Mouse (Mus musculus): Measurements from ENCODE around the gene Ctbp2. TPM values are rescaled to one million over a fixed set of nuclear protein-coding genes. Genes with fewer than 3 reads are reported as not detected.

Gene Ctbp2
- polyA plus RNA-seq, 1 experiment from 2014 or later: 42.7 TPM

- Histone ChIP-seq H3K4me3 (ENCODE audit: low read depth, low read length) (no peak overlapping the region), H3K36me3 (ENCODE audit: control insufficient read depth, insufficient read depth, low read length) (peaks cover 4% of the 10 kb centered on the region; the same call in 1 of the 2 replicates), H3K9me3 (ENCODE audit: control insufficient read depth, low read length) (no peaks in the 10 kb centered on the region), H3K9ac (ENCODE audit: low read depth, low read length) (no peak overlapping the region), H3K4me2 (no peak overlapping the region), H3K4me1 (replicated peaks; ENCODE audit: control insufficient read depth, insufficient read depth, low read length) (peaks cover 10% of the 10 kb centered on the region), H3K27me3 (replicated peaks; ENCODE audit: control insufficient read depth, insufficient read depth, low read length) (no peaks in the 10 kb centered on the region), H3K27ac (ENCODE audit: low read depth, low read length) (no peak overlapping the region)
- DNase-seq (ENCODE audit: low spot score) (no peak), ATAC-seq (replicated peaks; ENCODE audit: low FRiP score) (no peak)
- WGBS: 87% methylated on average over 8 of the region's 8 CpGs
Observed at GRCm38 (mm10) chr7:133009676-133010075, 114.5 kb downstream of the Ctbp2 start.

DNA sequence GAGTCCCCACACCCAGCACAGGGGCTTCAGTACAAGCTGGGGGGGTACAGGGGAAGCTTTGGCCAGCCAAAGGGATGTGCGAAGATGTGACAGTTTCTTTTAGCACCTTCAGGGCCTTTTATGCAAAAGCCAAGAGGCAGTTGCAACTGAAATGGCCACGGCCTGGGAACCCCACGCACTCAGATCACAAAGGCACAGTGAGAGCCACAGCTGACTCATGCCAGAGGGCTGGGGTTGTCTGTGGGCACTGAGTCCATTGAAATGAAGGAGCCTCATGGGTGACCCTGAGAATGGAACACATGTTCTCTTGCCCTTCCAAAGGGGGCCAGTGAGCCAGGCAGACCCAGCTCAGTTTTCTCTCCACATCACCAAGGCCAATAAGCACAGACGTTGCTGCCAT lies 115.5 kb downstream of the Ctbp2 start:
- no peak overlapping the region for H3K9ac ChIP-seq (ENCODE audit: low read depth, low read length)
- no peaks in the 10 kb centered on the region for H3K9me3 ChIP-seq (ENCODE audit: control insufficient read depth, low read length)
- no peak overlapping the region for H3K4me2 ChIP-seq
- WGBS: 90% methylated on average over 4 of the region's 4 CpGs
- ATAC-seq (replicated peaks; ENCODE audit: low FRiP score) (no peak), DNase-seq (ENCODE audit: low spot score) (no peak)
- peaks cover 1% of the 10 kb centered on the region; the same call in 1 of the 2 replicates for H3K36me3 ChIP-seq (ENCODE audit: control insufficient read depth, insufficient read depth, low read length)
- no peak overlapping the region for H3K27ac ChIP-seq (ENCODE audit: low read depth, low read length)
- H3K4me3 ChIP-seq (ENCODE audit: low read depth, low read length): no peak overlapping the region
- H3K27me3 ChIP-seq (replicated peaks; ENCODE audit: control insufficient read depth, insufficient read depth, low read length): no peaks in the 10 kb centered on the region
- peaks cover 10% of the 10 kb centered on the region for H3K4me1 ChIP-seq (replicated peaks; ENCODE audit: control insufficient read depth, insufficient read depth, low read length)

GRCm38 (mm10) chr7:133007343-133007742 lies 116.8 kb downstream of the Ctbp2 start:
- ATAC-seq (replicated peaks; ENCODE audit: low FRiP score): no peak
- Histone ChIP-seq H3K36me3 (ENCODE audit: control insufficient read depth, insufficient read depth, low read length) (no peaks in the 10 kb centered on the region), H3K4me3 (ENCODE audit: low read depth, low read length) (no peak overlapping the region), H3K4me1 (replicated peaks; ENCODE audit: control insufficient read depth, insufficient read depth, low read length) (peaks cover 10% of the 10 kb centered on the region), H3K9ac (ENCODE audit: low read depth, low read length) (no peak overlapping the region), H3K27ac (ENCODE audit: low read depth, low read length) (no peak overlapping the region), H3K27me3 (replicated peaks; ENCODE audit: control insufficient read depth, insufficient read depth, low read length) (no peaks in the 10 kb centered on the region), H3K9me3 (ENCODE audit: control insufficient read depth, low read length) (no peaks in the 10 kb centered on the region), H3K4me2 (no peak overlapping the region)
- WGBS: 81% methylated on average over 11 of the region's 11 CpGs
- no peak for DNase-seq (ENCODE audit: low spot score)

GRCm38 (mm10) chr7:133005772-133006171 lies 118.4 kb downstream of the Ctbp2 start:
- Histone ChIP-seq H3K9ac (ENCODE audit: low read depth, low read length) (no peak overlapping the region), H3K4me3 (ENCODE audit: low read depth, low read length) (no peak overlapping the region), H3K27ac (ENCODE audit: low read depth, low read length) (no peak overlapping the region), H3K27me3 (replicated peaks; ENCODE audit: control insufficient read depth, insufficient read depth, low read length) (no peaks in the 10 kb centered on the region), H3K4me2 (no peak overlapping the region), H3K4me1 (replicated peaks; ENCODE audit: control insufficient read depth, insufficient read depth, low read length) (peaks cover 10% of the 10 kb centered on the region), H3K9me3 (ENCODE audit: control insufficient read depth, low read length) (no peaks in the 10 kb centered on the region), H3K36me3 (ENCODE audit: control insufficient read depth, insufficient read depth, low read length) (no peaks in the 10 kb centered on the region)
- WGBS: 80% methylated on average over 7 of the region's 7 CpGs
- DNase-seq (ENCODE audit: low spot score) (no peak), ATAC-seq (replicated peaks; ENCODE audit: low FRiP score) (no peak)

DNA sequence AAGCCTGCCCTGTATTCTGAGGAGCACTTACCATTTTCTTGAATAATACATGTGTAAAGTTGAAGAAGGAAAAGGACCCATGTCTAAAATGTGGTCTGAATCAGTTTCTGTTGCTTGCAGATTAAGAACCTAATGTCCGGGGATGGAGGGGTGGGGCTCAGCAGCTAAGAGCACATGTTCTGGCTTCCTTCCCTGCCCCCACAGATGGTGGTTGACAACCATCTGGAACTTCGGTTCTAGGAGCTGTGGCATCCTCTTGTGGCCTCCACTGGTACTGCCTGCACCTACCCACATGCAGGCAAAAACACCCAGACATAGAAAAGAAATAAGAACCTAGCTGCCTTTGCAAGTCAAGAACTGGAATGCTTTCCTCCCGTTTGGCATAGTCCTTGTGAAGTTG lies 120.7 kb downstream of the Ctbp2 start:
- DNase-seq (ENCODE audit: low spot score): peak; percentile 66
- Histone ChIP-seq H3K4me1 (replicated peaks; ENCODE audit: control insufficient read depth, insufficient read depth, low read length) (peaks cover 10% of the 10 kb centered on the region; the same call in 1 of the 2 replicates), H3K9me3 (ENCODE audit: control insufficient read depth, low read length) (no peaks in the 10 kb centered on the region), H3K4me3 (ENCODE audit: low read depth, low read length) (no peak overlapping the region), H3K36me3 (ENCODE audit: control insufficient read depth, insufficient read depth, low read length) (peaks cover 3% of the 10 kb centered on the region; the same call in 1 of the 2 replicates), H3K27me3 (replicated peaks; ENCODE audit: control insufficient read depth, insufficient read depth, low read length) (no peaks in the 10 kb centered on the region), H3K9ac (ENCODE audit: low read depth, low read length) (no peak overlapping the region), H3K27ac (ENCODE audit: low read depth, low read length) (no peak overlapping the region), H3K4me2 (no peak overlapping the region)
- 24% methylated on average over 3 of the region's 3 CpGs for WGBS
- peak; percentile 72 for ATAC-seq (replicated peaks; ENCODE audit: low FRiP score)

GRCm38 (mm10) chr7:133002271-133002670 lies 121.9 kb downstream of the Ctbp2 start:
- ATAC-seq (replicated peaks; ENCODE audit: low FRiP score) (no peak), DNase-seq (ENCODE audit: low spot score) (no peak)
- H3K4me3 ChIP-seq (ENCODE audit: low read depth, low read length): no peak overlapping the region
- H3K4me1 ChIP-seq (replicated peaks; ENCODE audit: control insufficient read depth, insufficient read depth, low read length): peaks cover 5% of the 10 kb centered on the region; the same call in 1 of the 2 replicates
- no peak overlapping the region for H3K27ac ChIP-seq (ENCODE audit: low read depth, low read length)
- H3K4me2 ChIP-seq: no peak overlapping the region
- peaks cover 11% of the 10 kb centered on the region; the same call in 1 of the 2 replicates for H3K36me3 ChIP-seq (ENCODE audit: control insufficient read depth, insufficient read depth, low read length)
- H3K9me3 ChIP-seq (ENCODE audit: control insufficient read depth, low read length): no peaks in the 10 kb centered on the region
- no peaks in the 10 kb centered on the region for H3K27me3 ChIP-seq (replicated peaks; ENCODE audit: control insufficient read depth, insufficient read depth, low read length)
- H3K9ac ChIP-seq (ENCODE audit: low read depth, low read length): no peak overlapping the region
- 86% methylated on average over 6 of the region's 6 CpGs for WGBS

- no peak overlapping the region for H3K4me3 ChIP-seq (ENCODE audit: low read depth, low read length)
- no peak overlapping the region for H3K9ac ChIP-seq (ENCODE audit: low read depth, low read length)
- H3K4me1 ChIP-seq (replicated peaks; ENCODE audit: control insufficient read depth, insufficient read depth, low read length): peaks cover 2% of the 10 kb centered on the region; the same call in 1 of the 2 replicates
- peaks cover 15% of the 10 kb centered on the region; the same call in 1 of the 2 replicates for H3K36me3 ChIP-seq (ENCODE audit: control insufficient read depth, insufficient read depth, low read length)
- H3K27ac ChIP-seq (ENCODE audit: low read depth, low read length): no peak overlapping the region
- no peaks in the 10 kb centered on the region for H3K9me3 ChIP-seq (ENCODE audit: control insufficient read depth, low read length)
- no peak for DNase-seq (ENCODE audit: low spot score)
- no peak for ATAC-seq (replicated peaks; ENCODE audit: low FRiP score)
- H3K27me3 ChIP-seq (replicated peaks; ENCODE audit: control insufficient read depth, insufficient read depth, low read length): no peaks in the 10 kb centered on the region
- H3K4me2 ChIP-seq: no peak overlapping the region
- WGBS: 92% methylated on average over 3 of the region's 3 CpGs
Observed at GRCm38 (mm10) chr7:133001388-133001787, 122.8 kb downstream of the Ctbp2 start.

DNA sequence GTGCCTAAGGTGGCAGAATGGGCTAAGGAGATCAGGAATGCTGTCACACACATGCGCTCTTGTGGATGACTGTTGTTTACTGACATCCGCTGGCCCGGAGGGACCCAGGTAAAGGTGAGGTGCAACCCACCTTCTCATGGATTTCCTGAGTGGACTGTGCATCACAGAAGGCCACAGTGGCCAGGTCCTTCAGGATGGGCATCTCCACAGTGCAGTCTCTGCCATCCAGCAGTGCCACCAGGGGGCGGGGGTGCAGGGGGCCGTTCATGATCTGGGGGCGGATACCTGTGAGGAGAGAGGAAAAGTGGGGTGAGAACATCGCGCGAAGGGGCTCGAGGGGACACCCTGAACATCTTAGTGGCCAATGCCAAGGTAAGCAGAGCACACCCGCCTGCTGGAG lies 125.1 kb downstream of the Ctbp2 start:
- H3K27ac ChIP-seq (ENCODE audit: low read depth, low read length): no peak overlapping the region
- peaks cover 18% of the 10 kb centered on the region; the same call in 1 of the 2 replicates for H3K36me3 ChIP-seq (ENCODE audit: control insufficient read depth, insufficient read depth, low read length)
- no peaks in the 10 kb centered on the region for H3K4me1 ChIP-seq (replicated peaks; ENCODE audit: control insufficient read depth, insufficient read depth, low read length)
- ATAC-seq (replicated peaks; ENCODE audit: low FRiP score) (no peak), DNase-seq (ENCODE audit: low spot score) (no peak)
- H3K27me3 ChIP-seq (replicated peaks; ENCODE audit: control insufficient read depth, insufficient read depth, low read length): no peaks in the 10 kb centered on the region
- no peaks in the 10 kb centered on the region for H3K9me3 ChIP-seq (ENCODE audit: control insufficient read depth, low read length)
- no peak overlapping the region for H3K4me3 ChIP-seq (ENCODE audit: low read depth, low read length)
- H3K9ac ChIP-seq (ENCODE audit: low read depth, low read length): no peak overlapping the region
- 94% methylated on average over 11 of the region's 11 CpGs for WGBS
- no peak overlapping the region for H3K4me2 ChIP-seq

GRCm38 (mm10) chr7:132998639-132999038 lies 125.5 kb downstream of the Ctbp2 start:
- Histone ChIP-seq H3K27me3 (replicated peaks; ENCODE audit: control insufficient read depth, insufficient read depth, low read length) (no peaks in the 10 kb centered on the region), H3K4me2 (no peak overlapping the region), H3K36me3 (ENCODE audit: control insufficient read depth, insufficient read depth, low read length) (peaks cover 18% of the 10 kb centered on the region; the same call in 1 of the 2 replicates), H3K9me3 (ENCODE audit: control insufficient read depth, low read length) (no peaks in the 10 kb centered on the region), H3K4me3 (ENCODE audit: low read depth, low read length) (no peak overlapping the region), H3K27ac (ENCODE audit: low read depth, low read length) (no peak overlapping the region), H3K4me1 (replicated peaks; ENCODE audit: control insufficient read depth, insufficient read depth, low read length) (no peaks in the 10 kb centered on the region), H3K9ac (ENCODE audit: low read depth, low read length) (no peak overlapping the region)
- WGBS: 93% methylated on average over 12 of the region's 12 CpGs
- no peak for DNase-seq (ENCODE audit: low spot score)
- ATAC-seq (replicated peaks; ENCODE audit: low FRiP score): no peak

Data from liver, embryonic 11.5 days (tissue).